In the genomic region with DNA sequence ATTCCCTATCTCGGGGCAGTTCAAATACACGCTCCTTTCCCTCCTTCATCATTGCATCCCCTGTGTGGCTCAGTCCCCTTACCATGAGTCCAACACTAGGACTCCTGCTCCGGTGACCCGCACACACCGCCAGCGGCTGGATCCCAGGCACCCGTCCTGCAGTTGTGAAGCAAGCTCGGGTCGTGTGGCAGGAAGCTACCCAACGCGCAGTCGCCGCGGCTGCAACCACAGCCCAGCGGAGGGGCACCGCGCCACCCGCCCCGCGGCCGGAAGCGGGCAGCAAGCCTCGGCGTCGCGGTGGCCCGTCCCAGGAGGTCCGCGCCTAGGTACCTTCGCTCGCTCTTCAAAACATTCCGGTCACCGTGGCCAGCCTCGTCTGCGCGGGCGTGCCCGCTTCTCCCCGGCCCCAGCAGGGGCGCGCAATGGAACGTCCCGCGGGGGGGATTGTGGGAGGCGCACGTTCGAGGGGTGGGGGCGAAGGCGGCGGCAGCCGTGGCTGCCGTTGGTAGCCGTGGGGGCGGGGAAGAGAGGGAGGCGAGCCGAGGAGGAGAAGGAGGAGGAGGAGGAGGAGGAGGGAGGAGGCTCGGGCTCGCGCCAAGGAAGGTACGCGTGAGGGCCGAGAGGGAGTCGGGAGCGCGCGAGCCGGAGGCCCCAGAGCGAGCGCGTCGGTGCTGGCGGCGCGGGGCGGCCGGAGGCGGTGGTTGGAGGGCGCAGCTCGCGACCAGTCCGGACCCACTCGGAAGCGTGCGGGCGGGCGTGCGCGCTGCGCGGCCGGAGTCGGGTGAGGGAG, we compare ENCODE assay signal across 8 mouse cellular contexts. TPM values are rescaled to one million over a fixed set of nuclear protein-coding genes. Genes with fewer than 3 reads are reported as not detected.
DNase-seq lines count a peak whose midpoint lies in the region; ATAC-seq and TF ChIP-seq lines count a peak whose summit lies in the region.

No protein-coding gene starts in this region.

- peak; percentile 92 for ATAC-seq in embryonic facial prominence, embryonic 13.5 days (ENCODE audit: insufficient number of reproducible peaks, insufficient read depth, low FRiP score, low TSS enrichment, low read depth)
- ATAC-seq in limb, embryonic 13.5 days (ENCODE audit: low FRiP score, low read depth), result peak; percentile 92
- peak; percentile 94 for ATAC-seq in midbrain, embryonic 15.5 days (replicated peaks)

- 0 out of 2 replicates have a peak, but pooled peaks have one; percentile 10 for TF ChIP-seq EP300 in heart, adult 2 months (IDR thresholded peaks at IDR 0.05; ENCODE audit: insufficient read depth, low read depth, low read length)

- peaks cover 1% of the 10 kb centered on the region; the same call in 1 of the 2 replicates for H3K79me2 ChIP-seq in heart, adult 2 months (replicated peaks; ENCODE audit: control insufficient read depth, insufficient read depth, low read length)

- peak; percentile 96 for TF ChIP-seq POLR2A in heart, adult 2 months (IDR thresholded peaks at IDR 0.05; ENCODE audit: insufficient read depth, low read depth, low read length)
- peak; percentile 84 for TF ChIP-seq POLR2A in kidney, adult 2 months (IDR thresholded peaks at IDR 0.05; ENCODE audit: low read depth, low read length)

- H3K4me1 ChIP-seq in embryonic facial prominence, embryonic 13.5 days, result peaks cover 30% of the 10 kb centered on the region
- peaks cover 5% of the 10 kb centered on the region for H3K4me1 ChIP-seq in heart, adult 2 months (ENCODE audit: control insufficient read depth, insufficient read depth, low read length)
- H3K4me1 ChIP-seq in kidney, adult 2 months (ENCODE audit: control insufficient read depth, insufficient read depth, low read length), result peaks cover 18% of the 10 kb centered on the region
- H3K4me1 ChIP-seq in limb, embryonic 13.5 days, result peaks cover 36% of the 10 kb centered on the region
- H3K4me1 ChIP-seq in midbrain, embryonic 15.5 days, result peaks cover 46% of the 10 kb centered on the region

- DNase-seq in 416B (ENCODE audit: low read depth), result peak; percentile 91
- peak; percentile 94 to 98 for DNase-seq in adrenal gland, postnatal 36 days
- peak; percentile 91 to 93 for DNase-seq in heart, adult 2 months
- peak; percentile 94 for DNase-seq in kidney, adult 2 months
- peak; percentile 79 to 81 for DNase-seq in spleen, adult 18-20 months

- no peak for TF ChIP-seq CTCF in heart, adult 2 months (IDR thresholded peaks at IDR 0.05)
- TF ChIP-seq CTCF in kidney, adult 2 months (conservative IDR thresholded peaks at IDR 0.05; ENCODE audit: insufficient read depth, insufficient read length, low read depth, low read length), result no peak

- H3K27ac ChIP-seq in embryonic facial prominence, embryonic 13.5 days, result peak overlapping the region; percentile 100
- H3K27ac ChIP-seq in heart, adult 2 months, result peak overlapping the region; percentile 99
- peak overlapping the region; percentile 91 for H3K27ac ChIP-seq in kidney, adult 2 months (ENCODE audit: insufficient read depth, low read depth, low read length)
- peak overlapping the region; percentile 100 for H3K27ac ChIP-seq in limb, embryonic 13.5 days
- peak overlapping the region; percentile 99 for H3K27ac ChIP-seq in midbrain, embryonic 15.5 days

- no peaks in the 10 kb centered on the region for H3K27me3 ChIP-seq in embryonic facial prominence, embryonic 13.5 days
- H3K27me3 ChIP-seq in heart, adult 2 months (ENCODE audit: control insufficient read depth, insufficient read depth, low read length), result no peaks in the 10 kb centered on the region
- H3K27me3 ChIP-seq in kidney, adult 2 months (replicated peaks; ENCODE audit: control insufficient read depth, insufficient read depth, low read length), result no peaks in the 10 kb centered on the region
- no peaks in the 10 kb centered on the region for H3K27me3 ChIP-seq in limb, embryonic 13.5 days
- H3K27me3 ChIP-seq in midbrain, embryonic 15.5 days (replicated peaks), result no peaks in the 10 kb centered on the region

- intact Hi-C loops in heart, adult 2 months (cut with DNase I), result loop anchor here (2.0 to 10.0 kb wide), 4 partner anchors 35 to 265 kb away; partner anchors contain the start of genes Clk2, Hcn3 and Thbs3

- no peaks in the 10 kb centered on the region for H3K36me3 ChIP-seq in embryonic facial prominence, embryonic 13.5 days
- H3K36me3 ChIP-seq in heart, adult 2 months (ENCODE audit: control insufficient read depth, insufficient read depth, low read length), result peaks cover 11% of the 10 kb centered on the region
- H3K36me3 ChIP-seq in kidney, adult 2 months (ENCODE audit: control insufficient read depth, insufficient read depth, low read length), result no peaks in the 10 kb centered on the region
- no peaks in the 10 kb centered on the region for H3K36me3 ChIP-seq in limb, embryonic 13.5 days
- H3K36me3 ChIP-seq in midbrain, embryonic 15.5 days (replicated peaks), result no peaks in the 10 kb centered on the region

- H3K4me2 ChIP-seq in embryonic facial prominence, embryonic 13.5 days, result peak overlapping the region; percentile 67
- H3K4me2 ChIP-seq in limb, embryonic 13.5 days (replicated peaks), result peak overlapping the region; percentile 79
- peak overlapping the region; percentile 61 for H3K4me2 ChIP-seq in midbrain, embryonic 15.5 days

- no peaks in the 10 kb centered on the region for H3K9me3 ChIP-seq in embryonic facial prominence, embryonic 13.5 days
- no peaks in the 10 kb centered on the region for H3K9me3 ChIP-seq in limb, embryonic 13.5 days
- no peaks in the 10 kb centered on the region for H3K9me3 ChIP-seq in midbrain, embryonic 15.5 days

- under 1% methylated on average over 66 of the region's 92 CpGs for WGBS in embryonic facial prominence, embryonic 13.5 days
- WGBS in heart, adult 2 months, result under 1% methylated on average over 75 of the region's 92 CpGs
- WGBS in kidney, adult 2 months, result 2% methylated on average over 69 of the region's 92 CpGs
- WGBS in limb, embryonic 13.5 days, result under 1% methylated on average over 65 of the region's 92 CpGs
- under 1% methylated on average over 73 of the region's 92 CpGs for WGBS in midbrain, embryonic 15.5 days

- H3K9ac ChIP-seq in embryonic facial prominence, embryonic 13.5 days, result peak overlapping the region; percentile 97
- peak overlapping the region; percentile 99 for H3K9ac ChIP-seq in heart, adult 2 months (ENCODE audit: low read depth, low read length)
- H3K9ac ChIP-seq in limb, embryonic 13.5 days, result peak overlapping the region; percentile 95
- peak overlapping the region; percentile 94 for H3K9ac ChIP-seq in midbrain, embryonic 15.5 days

- H3K4me3 ChIP-seq in embryonic facial prominence, embryonic 13.5 days, result peak overlapping the region; percentile 92
- peak overlapping the region; percentile 98 for H3K4me3 ChIP-seq in heart, adult 2 months
- peak overlapping the region; percentile 93 for H3K4me3 ChIP-seq in kidney, adult 2 months (ENCODE audit: insufficient read depth, low read depth, low read length)
- peak overlapping the region; percentile 91 for H3K4me3 ChIP-seq in limb, embryonic 13.5 days
- peak overlapping the region; percentile 84 for H3K4me3 ChIP-seq in midbrain, embryonic 15.5 days

RNA-seq across cellular contexts. Expression of gene Ash1l, which starts 0.4 kb away (rescaled TPM):
- 10 to 100 TPM; 49.3 to 52.2 TPM for total RNA-seq in adrenal gland, postnatal 36 days (2021)
- 29.4 and 30.6 TPM in 2 replicates for polyA plus RNA-seq in embryonic facial prominence, embryonic 13.5 days (2015; fragmentation: Nextera tagmentation; extraction: Ambion mirVana)
- 10 to 100 TPM; 36.4 to 41.1 TPM for total RNA-seq in heart, adult 2 months (2021)
- 6.9 and 14.0 TPM in 2 replicates for polyA plus RNA-seq in heart, adult 2 months (2012; rRNA removed)
- 7.8 and 8.9 TPM in 2 replicates for polyA plus RNA-seq in kidney, adult 2 months (2012; rRNA removed)
- polyA plus RNA-seq in limb, embryonic 13.5 days (2015; fragmentation: Nextera tagmentation; extraction: Ambion mirVana), result 26.7 and 27.1 TPM in 2 replicates
- polyA plus RNA-seq in midbrain, embryonic 15.5 days (2015; fragmentation: Nextera tagmentation; extraction: Ambion mirVana), result 21.1 and 22.0 TPM in 2 replicates

RNA-seq across cellular contexts. Expression of gene Dap3, which starts 1.0 kb away (rescaled TPM):
- total RNA-seq in adrenal gland, postnatal 36 days (2021), result 100 to 1,000 TPM; 128 to 140 TPM
- polyA plus RNA-seq in embryonic facial prominence, embryonic 13.5 days (2015; fragmentation: Nextera tagmentation; extraction: Ambion mirVana), result 147 and 158 TPM in 2 replicates
- 100 to 1,000 TPM; 134 to 153 TPM for total RNA-seq in heart, adult 2 months (2021)
- polyA plus RNA-seq in heart, adult 2 months (2012; rRNA removed), result 66.5 and 98.1 TPM in 2 replicates
- 57.0 and 78.0 TPM in 2 replicates for polyA plus RNA-seq in kidney, adult 2 months (2012; rRNA removed)
- polyA plus RNA-seq in limb, embryonic 13.5 days (2015; fragmentation: Nextera tagmentation; extraction: Ambion mirVana), result 147 and 151 TPM in 2 replicates
- polyA plus RNA-seq in midbrain, embryonic 15.5 days (2015; fragmentation: Nextera tagmentation; extraction: Ambion mirVana), result 123 and 126 TPM in 2 replicates

RNA-seq across cellular contexts. Expression of gene Msto1, which starts 36.2 kb away (rescaled TPM):
- total RNA-seq in adrenal gland, postnatal 36 days (2021), result 10 to 100 TPM; 19.0 to 24.1 TPM
- polyA plus RNA-seq in embryonic facial prominence, embryonic 13.5 days (2015; fragmentation: Nextera tagmentation; extraction: Ambion mirVana), result 40.7 and 43.2 TPM in 2 replicates
- total RNA-seq in heart, adult 2 months (2021), result 10 to 100 TPM; 12.4 to 12.6 TPM
- polyA plus RNA-seq in heart, adult 2 months (2012; rRNA removed), result 21.6 and 22.1 TPM in 2 replicates
- polyA plus RNA-seq in kidney, adult 2 months (2012; rRNA removed), result 35.9 and 41.1 TPM in 2 replicates
- 45.7 and 48.3 TPM in 2 replicates for polyA plus RNA-seq in limb, embryonic 13.5 days (2015; fragmentation: Nextera tagmentation; extraction: Ambion mirVana)
- polyA plus RNA-seq in midbrain, embryonic 15.5 days (2015; fragmentation: Nextera tagmentation; extraction: Ambion mirVana), result 49.5 and 52.2 TPM in 2 replicates

Comparison
In these comparisons a context has a peak if more than half of its experiments do, and no peak if none do; other contexts are left out.
1. Peak in every context shown above with its lines: DNase-seq, ATAC-seq, H3K4me3 ChIP-seq and H3K27ac ChIP-seq.